ENCODE assay signal across 8 mouse cellular contexts in the genomic region with DNA sequence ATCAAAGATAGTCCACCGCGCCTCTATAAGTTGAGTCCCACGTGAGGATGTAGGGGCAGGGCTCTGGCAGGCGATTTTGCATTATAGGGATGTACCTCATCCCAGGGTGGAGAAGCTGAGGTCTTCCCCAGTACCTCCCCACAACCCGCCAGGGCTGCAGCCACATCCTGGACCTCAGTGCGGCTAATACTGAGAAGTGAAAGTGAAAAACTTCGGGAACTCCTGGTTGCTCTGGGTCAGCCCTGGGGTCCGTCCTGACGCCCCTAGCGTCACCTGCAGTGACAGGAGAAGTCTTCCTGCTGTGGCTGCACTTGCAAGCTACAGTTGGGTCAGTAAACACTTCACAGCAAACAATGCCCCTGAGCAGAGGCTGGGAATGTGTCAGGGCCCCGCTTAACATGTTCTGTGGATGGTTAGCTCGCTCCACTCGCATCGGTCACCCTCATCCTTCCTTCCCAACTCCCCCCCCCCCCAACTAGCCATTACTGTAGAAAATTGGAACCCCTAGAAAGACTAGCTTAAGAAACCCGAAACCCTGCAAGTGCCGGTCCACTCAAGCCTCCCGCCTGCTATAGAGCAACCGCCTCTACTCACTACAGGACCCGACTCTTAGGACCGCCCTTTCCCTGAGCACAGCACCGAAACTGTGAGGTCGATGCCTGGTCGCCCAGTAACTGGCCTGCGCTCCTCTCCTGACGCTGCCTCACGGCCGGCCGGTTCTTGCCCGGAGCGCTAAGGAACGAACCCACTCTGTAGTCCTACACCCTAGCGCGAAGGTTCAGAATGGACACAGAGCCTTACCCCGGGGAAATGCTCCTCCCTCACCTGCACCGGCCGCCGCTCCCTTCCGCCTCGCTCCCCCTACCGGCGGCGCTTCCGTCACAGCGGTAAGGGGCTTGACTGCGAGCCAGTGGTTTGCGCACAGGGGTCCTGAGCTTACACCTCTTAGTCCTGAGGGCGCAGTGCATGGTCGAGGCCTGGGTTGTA. TPM values are rescaled to one million over a fixed set of nuclear protein-coding genes. Genes with fewer than 3 reads are reported as not detected.
DNase-seq lines count a peak whose midpoint lies in the region; ATAC-seq lines count a peak whose summit lies in the region.

Gene Tbx1 (minus strand): TSS at position 868 of the 987 bp plus-strand sequence.

- H3K9ac ChIP-seq in lung, embryonic 16.5 days (ENCODE audit: low read length) = peak within 1 kb of the TSS; percentile 58
- H3K9ac ChIP-seq in intestine, embryonic 15.5 days = 0 out of 2 replicates have a peak within 1 kb of the TSS, but pooled peaks have one; percentile 11
- no peak within 1 kb of the TSS; the same call in 1 of the 2 replicates for H3K9ac ChIP-seq in midbrain, embryonic 13.5 days (replicated peaks)

- 0 out of 2 replicates have a peak, but pooled peaks have one; percentile 18 for ATAC-seq in lung, embryonic 16.5 days (ENCODE audit: low read depth)
- peak; percentile 22; the same call in 1 of the 2 replicates for ATAC-seq in intestine, embryonic 15.5 days
- no peak for ATAC-seq in midbrain, embryonic 13.5 days
- no peak for ATAC-seq in monocyte, adult 5-6 weeks (replicated peaks; ENCODE audit: insufficient number of reproducible peaks, low FRiP score, low TSS enrichment, poor library complexity, severe bottlenecking)
- no peak for ATAC-seq in cerebellum, adult (ENCODE audit: insufficient number of reproducible peaks, low FRiP score, low TSS enrichment)

- no peaks in the 10 kb centered on the region for H3K9me3 ChIP-seq in lung, embryonic 16.5 days (ENCODE audit: control insufficient read depth, low read length)
- H3K9me3 ChIP-seq in embryonic facial prominence, embryonic 10.5 days = no peaks in the 10 kb centered on the region
- no peaks in the 10 kb centered on the region for H3K9me3 ChIP-seq in intestine, embryonic 15.5 days
- no peaks in the 10 kb centered on the region for H3K9me3 ChIP-seq in midbrain, embryonic 13.5 days

- H3K36me3 ChIP-seq in lung, embryonic 16.5 days (ENCODE audit: control insufficient read depth, insufficient read depth, low read length) = no peaks in the 10 kb centered on the region
- no peaks in the 10 kb centered on the region for H3K36me3 ChIP-seq in embryonic facial prominence, embryonic 10.5 days (replicated peaks)
- no peaks in the 10 kb centered on the region for H3K36me3 ChIP-seq in intestine, embryonic 15.5 days
- no peaks in the 10 kb centered on the region for H3K36me3 ChIP-seq in midbrain, embryonic 13.5 days

- 3% methylated on average over 48 of the region's 48 CpGs for WGBS in lung, embryonic 16.5 days
- WGBS in embryonic facial prominence, embryonic 10.5 days = 1% methylated on average over 48 of the region's 48 CpGs
- 4% methylated on average over 48 of the region's 48 CpGs for WGBS in intestine, embryonic 15.5 days
- WGBS in midbrain, embryonic 13.5 days = 2% methylated on average over 48 of the region's 48 CpGs

- H3K27ac ChIP-seq in lung, embryonic 16.5 days (ENCODE audit: low read length) = peak within 1 kb of the TSS; percentile 49
- H3K27ac ChIP-seq in embryonic facial prominence, embryonic 10.5 days (replicated peaks) = no peak within 1 kb of the TSS
- H3K27ac ChIP-seq in intestine, embryonic 15.5 days = no peak within 1 kb of the TSS
- no peak within 1 kb of the TSS for H3K27ac ChIP-seq in midbrain, embryonic 13.5 days

- peak within 1 kb of the TSS; percentile 51 for H3K4me3 ChIP-seq in lung, embryonic 16.5 days (ENCODE audit: low read length)
- H3K4me3 ChIP-seq in embryonic facial prominence, embryonic 10.5 days = peak within 1 kb of the TSS; percentile 50
- H3K4me3 ChIP-seq in intestine, embryonic 15.5 days (replicated peaks) = peak within 1 kb of the TSS; percentile 33
- H3K4me3 ChIP-seq in midbrain, embryonic 13.5 days (replicated peaks) = peak within 1 kb of the TSS; percentile 20

- no peak for DNase-seq in lung, adult 18-20 months
- peak; percentile 74 for DNase-seq in embryonic facial prominence, embryonic 10.5 days (ENCODE audit: low spot score)
- peak; percentile 85 for DNase-seq in thymus, postnatal 4 days

- H3K27me3 ChIP-seq in lung, embryonic 16.5 days (ENCODE audit: control insufficient read depth, insufficient read depth, low read depth, low read length) = peaks cover 67% of the 10 kb centered on the region
- peaks cover 99% of the 10 kb centered on the region for H3K27me3 ChIP-seq in embryonic facial prominence, embryonic 10.5 days (replicated peaks; ENCODE audit: low read depth, poor library complexity, severe bottlenecking)
- peaks cover 82% of the 10 kb centered on the region for H3K27me3 ChIP-seq in intestine, embryonic 15.5 days (replicated peaks)
- peaks cover 94% of the 10 kb centered on the region for H3K27me3 ChIP-seq in midbrain, embryonic 13.5 days

- H3K4me1 ChIP-seq in lung, embryonic 16.5 days (replicated peaks; ENCODE audit: control insufficient read depth, insufficient read depth, low read length) = peaks cover 27% of the 10 kb centered on the region
- H3K4me1 ChIP-seq in embryonic facial prominence, embryonic 10.5 days = peaks cover 60% of the 10 kb centered on the region
- H3K4me1 ChIP-seq in intestine, embryonic 15.5 days (replicated peaks) = peaks cover 47% of the 10 kb centered on the region
- H3K4me1 ChIP-seq in midbrain, embryonic 13.5 days (replicated peaks) = peaks cover 44% of the 10 kb centered on the region

- H3K4me2 ChIP-seq in lung, embryonic 16.5 days (ENCODE audit: low read depth, low read length) = peak within 1 kb of the TSS; percentile 67
- H3K4me2 ChIP-seq in intestine, embryonic 15.5 days (replicated peaks) = peak within 1 kb of the TSS; percentile 77
- peak within 1 kb of the TSS; percentile 44 for H3K4me2 ChIP-seq in midbrain, embryonic 13.5 days (replicated peaks)

RNA-seq across cellular contexts. Expression of gene Tbx1, which starts in this region (rescaled TPM):
- 5.5 and 6.2 TPM in 2 replicates for polyA plus RNA-seq in lung, embryonic 16.5 days (2015; fragmentation: Nextera tagmentation; extraction: Ambion mirVana)
- 8.1 and 9.5 TPM in 2 replicates for polyA plus RNA-seq in embryonic facial prominence, embryonic 10.5 days (2016; fragmentation: Nextera tagmentation; extraction: Ambion mirVana)
- 0.23 and 0.49 TPM in 2 replicates for polyA plus RNA-seq in intestine, embryonic 15.5 days (2015; fragmentation: Nextera tagmentation; extraction: Ambion mirVana)
- polyA plus RNA-seq in midbrain, embryonic 13.5 days (2015; fragmentation: Nextera tagmentation; extraction: Ambion mirVana) = 0.34 and 0.71 TPM in 2 replicates
- total RNA-seq in monocyte, adult 5-6 weeks (2017) = not detected in 3 replicates

Comparison
In these comparisons a context has a peak if more than half of its experiments do, and no peak if none do; other contexts are left out.
1. Peak in ATAC-seq, H3K4me3 ChIP-seq, H3K9ac ChIP-seq and H3K4me2 ChIP-seq in intestine, embryonic 15.5 days; RNA of the gene not detected or under 1 TPM.
2. DNase-seq: peak in embryonic facial prominence, embryonic 10.5 days (single experiment) and thymus, postnatal 4 days (single experiment); none in lung, adult 18-20 months (0 of 2).
3. Peak in every context shown above with its lines, with median percentiles within 50 percentile points of each other: H3K4me2 ChIP-seq and H3K4me3 ChIP-seq.